Mouse (Mus musculus) ES-E14 (cell line): ENCODE data around the gene Borcs5. TPM values are rescaled to one million over a fixed set of nuclear protein-coding genes. Genes with fewer than 3 reads are reported as not detected.

Source experiments
- DNase-seq: peaks from one replicate; pipeline ENCODE4 v3.0.0-alpha.2; 2013; ENCODE audit warnings: low read depth, low spot score
- H3K27ac ChIP-seq: 2 replicates; pipeline ENCODE4 v1.5.1; 2012; ENCODE audit warnings: low read depth, mild to moderate bottlenecking, low read length, moderate library complexity, mixed read lengths; ENCODE audit not compliant: poor library complexity, insufficient read depth, severe bottlenecking
- H3K36me3 ChIP-seq: 2 replicates; pipeline ENCODE4 v1.6.1; 2012; ENCODE audit warnings: mild to moderate bottlenecking, low read length, moderate library complexity, mixed read lengths; ENCODE audit not compliant: control insufficient read depth, poor library complexity, insufficient read depth, severe bottlenecking
- H3K4me1 ChIP-seq, 2 experiments: fragments of 150-350 bp in 1 of 2; sonication (generic) in 1 of 2; 2 replicates each; pipeline ENCODE4 v1.6.1; 2012; ENCODE audit warnings: low read length in 2 of 2, mild to moderate bottlenecking in 1 of 2, mixed read lengths in 1 of 2; ENCODE audit not compliant: control insufficient read depth in 2 of 2, insufficient read depth in 2 of 2, poor library complexity in 1 of 2
- H3K4me3 ChIP-seq, 2 experiments: fragments of 150-350 bp in 1 of 2; sonication (generic) in 1 of 2; 2 replicates each; pipeline ENCODE4 v1.5.1; 2012; ENCODE audit warnings: low read length in 2 of 2, low read depth in 1 of 2, mild to moderate bottlenecking in 1 of 2, mixed read lengths in 1 of 2; ENCODE audit not compliant: insufficient read depth in 1 of 2, poor library complexity in 1 of 2, severe bottlenecking in 1 of 2
- H3K9ac ChIP-seq: 2 replicates; pipeline ENCODE4 v1.6.1; 2012; ENCODE audit warnings: low read depth, mild to moderate bottlenecking, low read length, mixed read lengths; ENCODE audit not compliant: poor library complexity, insufficient read depth, severe bottlenecking
- H3K9me3 ChIP-seq: fragments of 150-350 bp; sonication (generic); 2 replicates; pipeline ENCODE4 v1.6.1; 2012; ENCODE audit warnings: low read depth, mild to moderate bottlenecking, low read length; ENCODE audit not compliant: control insufficient read depth, insufficient read depth
- CHD2 ChIP-seq: IDR thresholded peaks from 2 replicates; pipeline ENCODE4 v1.6.1; 2014; ENCODE audit warnings: mild to moderate bottlenecking, low read depth, low read length, inconsistent platforms
- HCFC1 ChIP-seq: IDR thresholded peaks from 2 replicates; pipeline ENCODE4 v1.6.1; 2012; ENCODE audit warnings: low read length, inconsistent platforms, borderline replicate concordance; ENCODE audit not compliant: insufficient read depth
- MAFK ChIP-seq: IDR thresholded peaks from 2 replicates; pipeline ENCODE4 v1.6.1; 2014; ENCODE audit warnings: mild to moderate bottlenecking, low read depth, low read length, inconsistent platforms; ENCODE audit not compliant: insufficient read depth
- ZC3H11A ChIP-seq: IDR thresholded peaks from 2 replicates; pipeline ENCODE4 v1.6.1; 2012; ENCODE audit warnings: low read depth, mild to moderate bottlenecking, inconsistent platforms, low read length, borderline replicate concordance
- ZNF384 ChIP-seq: IDR thresholded peaks from 2 replicates; pipeline ENCODE4 v1.6.1; 2012; ENCODE audit warnings: low read depth, low read length, inconsistent platforms
- in situ Hi-C, 2 experiments: fragments of 600-800 bp; cut with MboI; formaldehyde crosslinking; loops; one replicate each; pipeline ENCODE4 v1.15.1; 2025; ENCODE audit warnings: low sequenced_read_pairs in 2 of 2, inconsistent platforms in 1 of 2; ENCODE audit not compliant: unreplicated experiment in 2 of 2
- total RNA-seq: library from RNA; depleted of rRNA; stranded (reverse); fragments of 300-350 nt; gene quantifications from 2 replicates; pipeline ENCODE4 v1.2.3, GENCODE M21; 2012

Borcs5 gene
- total RNA-seq, 1 experiment: 10.1 TPM

- TF ChIP-seq CHD2: no peak
- TF ChIP-seq MAFK: no peak
- TF ChIP-seq HCFC1: no peak
- no peak for TF ChIP-seq ZNF384
- TF ChIP-seq ZC3H11A: no peak
- Histone ChIP-seq H3K27ac (no peak overlapping the region), H3K4me3 (peak overlapping the region; percentile 30 to 35; a peak in 2 of 4 replicates), H3K4me1 (peaks cover 0 to 10% of the 10 kb centered on the region in 2 experiments; a peak in 1 of 4 replicates), H3K36me3 (no peaks in the 10 kb centered on the region), H3K9ac (no peak overlapping the region; the same call in 1 of the 2 replicates), H3K9me3 (no peaks in the 10 kb centered on the region)
- no peak for DNase-seq
- in situ Hi-C loops: no loop called here
These were observed 70.7 kb downstream of the Borcs5 start for GRCm38 (mm10) chr6:134710020-134710419.

GRCm38 (mm10) chr6:134713321-134713720, 74.0 kb downstream of the Borcs5 start:
- in situ Hi-C loops: no loop called here
- no peak overlapping the region for H3K4me3 ChIP-seq
- H3K4me1 ChIP-seq: peaks cover 0 to 10% of the 10 kb centered on the region in 2 experiments; a peak in 1 of 4 replicates
- TF ChIP-seq CHD2: no peak
- no peak for TF ChIP-seq HCFC1
- TF ChIP-seq ZNF384: no peak
- TF ChIP-seq MAFK: no peak
- no peak for TF ChIP-seq ZC3H11A
- peaks cover 2% of the 10 kb centered on the region; the same call in 1 of the 2 replicates for H3K36me3 ChIP-seq
- no peak overlapping the region for H3K27ac ChIP-seq
- no peaks in the 10 kb centered on the region for H3K9me3 ChIP-seq
- H3K9ac ChIP-seq: no peak overlapping the region
- no peak for DNase-seq

GRCm38 (mm10) chr6:134713897-134714296, 74.6 kb downstream of the Borcs5 start:
- H3K9ac ChIP-seq: no peak overlapping the region
- no peak overlapping the region for H3K27ac ChIP-seq
- peaks cover 2% of the 10 kb centered on the region; the same call in 1 of the 2 replicates for H3K36me3 ChIP-seq
- TF ChIP-seq HCFC1 (no peak), ZC3H11A (no peak), ZNF384 (no peak), CHD2 (no peak), MAFK (no peak)
- DNase-seq: no peak
- in situ Hi-C loops: no loop called here
- peaks cover 0 to 10% of the 10 kb centered on the region in 2 experiments; a peak in 1 of 4 replicates for H3K4me1 ChIP-seq
- H3K4me3 ChIP-seq: no peak overlapping the region
- no peaks in the 10 kb centered on the region for H3K9me3 ChIP-seq

GRCm38 (mm10) chr6:134716168-134716587, 76.9 kb downstream of the Borcs5 start:
- TF ChIP-seq CHD2 (no peak), ZC3H11A (no peak), MAFK (no peak), HCFC1 (no peak), ZNF384 (no peak)
- H3K9ac ChIP-seq: no peak overlapping the region
- H3K27ac ChIP-seq: no peak overlapping the region
- no peaks in the 10 kb centered on the region for H3K9me3 ChIP-seq
- no peak for DNase-seq
- in situ Hi-C loops: no loop called here
- peaks cover 0 to 4% of the 10 kb centered on the region in 2 experiments; a peak in 1 of 4 replicates for H3K4me1 ChIP-seq
- peaks cover 5% of the 10 kb centered on the region; the same call in 1 of the 2 replicates for H3K36me3 ChIP-seq
- H3K4me3 ChIP-seq: no peak overlapping the region
